Comparison of ENCODE assay signal across 31 mouse cellular contexts in the genomic region with DNA sequence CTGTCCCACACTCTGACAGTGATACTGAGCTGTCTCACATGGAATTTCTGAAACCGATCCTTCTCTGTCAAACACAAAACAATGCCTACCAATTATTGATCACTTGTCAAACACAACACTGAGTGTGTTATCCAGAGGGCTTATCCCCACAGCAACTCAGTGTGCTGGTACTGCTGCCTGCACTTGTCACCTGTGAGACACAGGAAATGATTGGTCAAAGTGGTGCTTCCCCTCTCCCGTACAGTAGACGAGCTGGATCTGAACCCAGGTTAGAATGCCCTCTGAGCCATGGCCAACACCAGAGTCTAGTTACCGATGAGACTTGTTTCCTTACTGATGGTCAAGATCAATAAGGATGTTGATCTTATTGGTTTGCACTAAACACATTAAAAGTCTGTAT. TPM values are rescaled to one million over a fixed set of nuclear protein-coding genes. Genes with fewer than 3 reads are reported as not detected.
DNase-seq lines count a peak whose midpoint lies in the region; ATAC-seq lines count a peak whose summit lies in the region.
"Had no signal": no experiment of that assay in that cellular context is flagged by ENCODE, and none has a peak within 500 bp of the region (broad histone marks: within the 10 kb centered on the region; RNA-seq: fewer than 3 reads in every experiment).

No protein-coding gene starts in this region.

- peak; percentile 45 for DNase-seq in CD4-positive helper T cell, adult 2 months (ENCODE audit: low read depth, low spot score)
- DNase-seq in naive thymus-derived CD4-positive, alpha-beta T cell, adult 2 months (ENCODE audit: low read depth), result peak; percentile 13
- no peak for DNase-seq in right cerebral cortex, postnatal 4 days
- DNase-seq in limb, embryonic 10.5 days (ENCODE audit: low spot score), result no peak
- no peak for DNase-seq in heart, postnatal 10 days
- DNase-seq: adrenal gland, adult 8-10 months; adrenal gland, postnatal 25 days; cerebellum, adult 11-12 months; cerebellum, adult 8-10 months; cerebellum, postnatal 14 days; gastrocnemius, postnatal 14 days; heart, adult 11 months; heart, postnatal 14 days; heart, postnatal 4 days had no signal

- no peaks in the 10 kb centered on the region for H3K27me3 ChIP-seq in limb, embryonic 10.5 days (ENCODE audit: low read depth, poor library complexity, severe bottlenecking)
- no peaks in the 10 kb centered on the region for H3K27me3 ChIP-seq in neural tube, embryonic 15.5 days (replicated peaks)
- H3K27me3 ChIP-seq: forebrain, embryonic 13.5 days; heart, embryonic 15.5 days; intestine, embryonic 15.5 days had no signal

- no peak overlapping the region for H3K9ac ChIP-seq in neural tube, embryonic 15.5 days (replicated peaks)
- H3K9ac ChIP-seq: forebrain, embryonic 13.5 days; heart, embryonic 15.5 days; hindbrain, embryonic 14.5 days; intestine, embryonic 15.5 days had no signal

- intact Hi-C loops in heart, postnatal 10 days (cut with DNase I), result no loop called here

- no peak overlapping the region for H3K27ac ChIP-seq in limb, embryonic 10.5 days
- H3K27ac ChIP-seq in neural tube, embryonic 15.5 days (replicated peaks), result no peak overlapping the region
- H3K27ac ChIP-seq: forebrain, embryonic 10.5 days; forebrain, embryonic 13.5 days; heart, embryonic 15.5 days; hindbrain, embryonic 14.5 days; hindbrain, postnatal 0 days; intestine, embryonic 15.5 days had no signal

- peak; percentile 82 for ATAC-seq in activated CD4-positive, CD25-positive, alpha-beta regulatory T cell, adult 4 months
- no peak for ATAC-seq in neural tube, embryonic 15.5 days (ENCODE audit: low FRiP score)
- ATAC-seq: forebrain, embryonic 13.5 days; forebrain, embryonic 16.5 days; hindbrain, postnatal 0 days; intestine, embryonic 15.5 days had no signal

- 89% methylated on average over 4 of the region's 4 CpGs for WGBS in limb, embryonic 10.5 days
- whole genome bisulfite sequencing in neural tube, embryonic 15.5 days, result 94% methylated on average over 4 of the region's 4 CpGs

- no peaks in the 10 kb centered on the region for H3K9me3 ChIP-seq in limb, embryonic 10.5 days (replicated peaks)
- no peaks in the 10 kb centered on the region for H3K9me3 ChIP-seq in neural tube, embryonic 15.5 days (replicated peaks)
- H3K9me3 ChIP-seq: forebrain, embryonic 10.5 days; forebrain, embryonic 13.5 days; heart, embryonic 15.5 days; intestine, embryonic 15.5 days had no signal

- H3K4me2 ChIP-seq in neural tube, embryonic 15.5 days, result no peak overlapping the region
- H3K4me2 ChIP-seq: forebrain, embryonic 13.5 days; heart, embryonic 11.5 days; heart, embryonic 15.5 days; hindbrain, embryonic 14.5 days; intestine, embryonic 15.5 days had no signal

- peaks cover 9% of the 10 kb centered on the region for H3K4me1 ChIP-seq in limb, embryonic 10.5 days
- no peaks in the 10 kb centered on the region for H3K4me1 ChIP-seq in neural tube, embryonic 15.5 days
- H3K4me1 ChIP-seq: forebrain, embryonic 13.5 days; heart, embryonic 15.5 days; intestine, embryonic 15.5 days had no signal

- H3K36me3 ChIP-seq in limb, embryonic 10.5 days, result no peaks in the 10 kb centered on the region
- no peaks in the 10 kb centered on the region for H3K36me3 ChIP-seq in neural tube, embryonic 15.5 days
- H3K36me3 ChIP-seq: forebrain, embryonic 10.5 days; heart, embryonic 15.5 days; intestine, embryonic 15.5 days had no signal

- H3K4me3 ChIP-seq in limb, embryonic 10.5 days, result no peak overlapping the region
- H3K4me3 ChIP-seq in neural tube, embryonic 15.5 days (replicated peaks), result no peak overlapping the region
- H3K4me3 ChIP-seq: forebrain, embryonic 10.5 days; forebrain, embryonic 13.5 days; heart, embryonic 15.5 days; intestine, embryonic 15.5 days had no signal

RNA-seq across cellular contexts. Expression of a gene that starts 27.9 kb away (rescaled TPM):
- polyA plus RNA-seq in activated CD4-positive, CD25-positive, alpha-beta regulatory T cell, adult 4 months (2017; shearing (Covaris generic)), result 1 to 10 TPM; 2.2 to 4.2 TPM
- not detected in 2 replicates for polyA plus RNA-seq in limb, embryonic 10.5 days (2016; fragmentation: Nextera tagmentation; extraction: Ambion mirVana)
- under 1 TPM in 1 of 2 experiments, not detected in 1; 0.22 TPM for total RNA-seq in heart, postnatal 10 days (2021)
- 0.05 TPM in 1 of 2 replicates, not detected in the other for polyA plus RNA-seq in neural tube, embryonic 15.5 days (2015; fragmentation: Nextera tagmentation; extraction: Ambion mirVana)
- total RNA-seq: adrenal gland, postnatal 25 days; gastrocnemius, adult 18-20 months; heart, adult 8-10 months; hindbrain, postnatal 0 days had no signal
- polyA plus RNA-seq: brain, embryonic 14.5 days; C2C12; embryonic facial prominence, embryonic 11.5 days; embryonic facial prominence, embryonic 14.5 days; forebrain, embryonic 10.5 days; forebrain, embryonic 13.5 days; forebrain, embryonic 16.5 days; heart, embryonic 11.5 days; hindbrain, embryonic 11.5 days; hindbrain, embryonic 14.5 days had no signal

Comparison
In these comparisons a context has a peak if more than half of its experiments do, and no peak if none do; other contexts are left out.
1. DNase-seq: peak in CD4-positive helper T cell, adult 2 months (single experiment) and naive thymus-derived CD4-positive, alpha-beta T cell, adult 2 months (single experiment); none in right cerebral cortex, postnatal 4 days (single experiment), limb, embryonic 10.5 days (single experiment) and heart, postnatal 10 days (0 of 2).